Mouse (Mus musculus): ENCODE results near the gene Ccl27a. TPM values are rescaled to one million over a fixed set of nuclear protein-coding genes. Genes with fewer than 3 reads are reported as not detected.

Ccl27a gene
- polyA plus RNA-seq, 1 experiment from 2014 or later: 45.8 TPM

DNA sequence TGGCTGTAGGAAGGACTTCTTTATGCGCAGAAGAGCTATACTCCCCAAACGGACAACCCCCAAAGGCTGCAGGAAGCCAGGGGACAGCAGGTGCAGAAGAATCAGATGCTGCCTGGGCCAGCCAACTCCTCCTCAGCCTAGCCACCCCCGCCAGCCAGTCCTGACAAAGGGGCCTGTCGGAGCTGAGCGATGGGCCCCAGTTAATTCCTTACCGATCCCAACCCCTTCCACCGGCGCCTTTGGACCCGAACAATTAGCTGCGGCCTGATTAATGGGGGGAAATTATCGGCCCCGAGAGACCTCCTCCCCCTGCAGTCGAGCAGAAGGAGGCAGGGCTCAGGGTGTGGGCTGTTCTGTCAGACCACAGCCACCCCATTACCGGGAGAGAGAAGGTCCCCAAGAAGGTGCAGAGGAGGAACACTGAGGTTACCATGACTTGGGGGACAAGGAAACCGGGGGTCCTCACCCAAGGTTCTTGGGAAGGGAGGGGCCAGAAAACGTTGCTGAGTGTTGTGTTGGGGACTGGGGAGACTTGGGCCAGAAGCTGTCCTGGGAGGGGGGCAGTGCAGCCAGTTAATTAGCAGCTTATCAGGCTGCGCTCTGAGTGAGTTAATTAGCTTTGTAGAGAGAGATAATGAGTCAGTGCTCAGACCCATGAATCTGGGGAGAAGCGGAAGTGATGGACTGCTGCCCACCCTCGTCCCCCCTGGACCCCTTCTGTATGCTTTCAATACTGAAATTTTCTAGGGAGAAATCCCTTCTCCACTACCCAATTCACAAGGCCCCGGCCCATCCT, 47.0 kb downstream of the Ccl27a start:
- H3K4me2 ChIP-seq: no peak overlapping the region
- H3K27me3 ChIP-seq (replicated peaks): peaks cover 82% of the 10 kb centered on the region
- no peak overlapping the region for H3K4me3 ChIP-seq
- no peak overlapping the region for H3K27ac ChIP-seq (ENCODE audit: poor library complexity, severe bottlenecking)
- H3K4me1 ChIP-seq (replicated peaks): peaks cover 12% of the 10 kb centered on the region
- WGBS: 15% methylated on average over 20 of the region's 20 CpGs
- H3K36me3 ChIP-seq: no peaks in the 10 kb centered on the region
- no peaks in the 10 kb centered on the region for H3K9me3 ChIP-seq (replicated peaks)
- no peak overlapping the region for H3K9ac ChIP-seq
- ATAC-seq (ENCODE audit: insufficient number of reproducible peaks, low FRiP score): no peak

- peak; percentile 95 for ATAC-seq (ENCODE audit: insufficient number of reproducible peaks, low FRiP score)
- peaks cover 16% of the 10 kb centered on the region for H3K4me1 ChIP-seq (replicated peaks)
- peak within 1 kb of the TSS; percentile 85 for H3K9ac ChIP-seq
- no peak within 1 kb of the TSS for H3K27ac ChIP-seq (ENCODE audit: poor library complexity, severe bottlenecking)
- no peaks in the 10 kb centered on the region for H3K9me3 ChIP-seq (replicated peaks)
- peak within 1 kb of the TSS; percentile 84 for H3K4me2 ChIP-seq
- WGBS: under 1% methylated on average over 27 of the region's 27 CpGs
- peak within 1 kb of the TSS; percentile 78 for H3K4me3 ChIP-seq
- H3K27me3 ChIP-seq (replicated peaks): peaks cover 44% of the 10 kb centered on the region
- H3K36me3 ChIP-seq: peaks cover 27% of the 10 kb centered on the region
Observed at GRCm38 (mm10) chr4:41722918-41723351, 51.1 kb downstream of the Ccl27a start, which contains the start of gene Dctn3. TSS of gene Dctn3 (minus strand) at chr4:41723170.

Other genes with a start within 250 kb of the Ccl27a start
- 2.2 and 2.6 TPM in 2 replicates for gene Fam219a, start 204.7 kb downstream of the Ccl27a start, polyA plus RNA-seq (2016; fragmentation: Nextera tagmentation; extraction: Ambion mirVana)
- 1.4 and 2.1 TPM in 2 replicates for gene Dnaic1, start 204.5 kb downstream of the Ccl27a start, polyA plus RNA-seq (2016; fragmentation: Nextera tagmentation; extraction: Ambion mirVana)
- gene Enho, start 133.9 kb downstream of the Ccl27a start, polyA plus RNA-seq (2016; fragmentation: Nextera tagmentation; extraction: Ambion mirVana): 4.4 and 4.9 TPM in 2 replicates
- gene Cntfr, start 77.2 kb downstream of the Ccl27a start, polyA plus RNA-seq (2016; fragmentation: Nextera tagmentation; extraction: Ambion mirVana): 3.7 TPM in 2 replicates
- gene Il11ra1, start 74.3 kb downstream of the Ccl27a start, polyA plus RNA-seq (2016; fragmentation: Nextera tagmentation; extraction: Ambion mirVana): 148 and 159 TPM in 2 replicates
- 39.7 and 40.9 TPM in 2 replicates for gene Rpp25l, start 60.7 kb downstream of the Ccl27a start, polyA plus RNA-seq (2016; fragmentation: Nextera tagmentation; extraction: Ambion mirVana)
- gene Dctn3, start 51.1 kb downstream of the Ccl27a start, polyA plus RNA-seq (2016; fragmentation: Nextera tagmentation; extraction: Ambion mirVana): 113 and 118 TPM in 2 replicates
- gene Arid3c, start 43.1 kb downstream of the Ccl27a start, polyA plus RNA-seq (2016; fragmentation: Nextera tagmentation; extraction: Ambion mirVana): not detected in 2 replicates
- 54.6 and 57.0 TPM in 2 replicates for gene Galt, start 19.0 kb downstream of the Ccl27a start, polyA plus RNA-seq (2016; fragmentation: Nextera tagmentation; extraction: Ambion mirVana)
- gene Sigmar1, start 18.1 kb downstream of the Ccl27a start, polyA plus RNA-seq (2016; fragmentation: Nextera tagmentation; extraction: Ambion mirVana): 61.2 and 62.1 TPM in 2 replicates
- not detected in 2 replicates for gene Gm21541, start 129.4 kb upstream of the Ccl27a start, polyA plus RNA-seq (2016; fragmentation: Nextera tagmentation; extraction: Ambion mirVana)
- gene Gm20878, start 167.3 kb upstream of the Ccl27a start, polyA plus RNA-seq (2016; fragmentation: Nextera tagmentation; extraction: Ambion mirVana): 1.8 and 2.2 TPM in 2 replicates
- 0.15 and 0.18 TPM in 2 replicates for gene Fam205a4, start 191.8 kb upstream of the Ccl27a start, polyA plus RNA-seq (2016; fragmentation: Nextera tagmentation; extraction: Ambion mirVana)